Mouse (Mus musculus) A20 (cell line): ENCODE measurements around the gene Acer1.

Source experiments
- DNase-seq: peaks from one replicate; pipeline ENCODE4 v3.0.0-alpha.2; 2011; ENCODE audit warnings: low read depth, low spot score

The Acer1 gene

DNA sequence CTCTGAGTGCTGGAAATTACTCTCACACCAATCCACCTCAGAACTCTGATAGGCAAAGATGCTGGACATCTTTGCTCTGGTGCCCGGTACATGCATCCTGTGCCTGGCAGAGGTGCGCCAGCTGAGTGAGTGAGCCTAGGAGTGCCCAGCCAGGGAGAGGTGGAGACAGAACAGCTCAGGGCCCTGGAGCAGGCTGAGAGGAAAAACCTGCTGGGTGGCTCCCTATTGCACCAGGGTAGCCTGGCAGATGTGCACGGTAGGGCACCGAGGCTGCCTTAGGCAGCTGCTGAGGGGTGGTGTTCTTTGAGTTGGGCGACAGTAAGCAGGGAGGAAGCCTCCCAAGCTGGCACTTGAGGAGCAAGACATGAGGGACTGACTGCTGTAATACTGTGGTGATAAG is at the start of gene Acer1:
TSS of gene Acer1 (minus strand) at position 114 of the 400 bp plus-strand sequence.
- no peak for DNase-seq

DNA sequence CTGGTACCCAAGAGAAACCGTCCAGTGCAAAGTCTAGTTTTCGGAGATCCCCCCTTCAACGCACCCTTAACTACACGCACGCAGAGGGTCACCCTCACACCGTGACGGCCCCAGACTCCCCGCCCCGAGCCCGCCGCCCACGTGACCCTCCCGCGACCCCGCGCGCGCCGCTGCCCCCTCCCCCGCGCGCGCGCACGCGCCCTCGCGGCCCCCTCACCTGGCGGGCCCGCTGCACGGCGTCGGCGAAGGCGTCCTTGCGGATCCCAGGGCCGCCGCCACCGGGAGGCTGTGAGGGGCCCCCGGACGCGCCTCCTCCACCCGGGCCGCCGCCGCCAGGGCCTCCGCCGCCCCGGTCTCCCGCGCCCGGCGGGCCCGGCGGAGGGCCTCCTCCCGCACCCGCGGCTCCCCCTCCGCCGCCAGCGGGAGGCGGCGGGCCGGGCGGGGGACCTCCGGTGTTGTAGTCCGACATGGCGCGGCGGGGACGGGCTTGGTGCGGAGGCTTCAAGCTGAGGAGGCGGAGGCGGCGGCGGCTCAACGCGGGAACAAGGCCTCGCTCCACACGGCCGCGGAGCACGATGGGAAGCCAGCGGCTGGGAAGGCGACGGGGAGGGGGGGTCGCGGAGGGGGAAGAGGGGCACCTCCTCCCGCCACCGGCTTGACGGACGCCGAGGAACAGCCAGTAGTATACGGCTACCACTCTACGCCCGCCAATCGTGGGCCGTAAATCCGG is 49.2 kb upstream of the Acer1 start, which contains the start of gene Khsrp:
TSS of gene Khsrp (minus strand) at position 592 of the 730 bp plus-strand sequence.
- DNase-seq: peak; percentile 51

DNA sequence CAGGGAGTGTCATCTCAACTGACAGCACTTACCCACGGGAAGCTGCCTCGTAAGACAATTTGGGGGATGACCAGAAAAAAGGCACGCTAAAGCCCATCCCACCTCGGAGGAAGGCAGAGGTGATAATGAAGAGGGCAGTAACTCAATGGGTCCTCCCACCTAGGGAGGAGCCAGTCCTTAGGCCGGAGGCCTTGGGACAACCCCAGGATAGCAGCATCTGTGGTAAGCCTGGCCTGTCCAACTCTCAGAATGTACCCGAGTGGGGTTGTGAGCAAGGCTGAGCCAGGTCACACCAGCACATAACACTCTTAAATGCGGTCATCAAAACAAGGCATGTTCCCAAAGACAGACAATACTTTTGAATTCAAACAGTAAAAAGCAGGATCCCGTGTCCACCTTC is 47.8 kb upstream of the Acer1 start:
- DNase-seq: no peak

DNA sequence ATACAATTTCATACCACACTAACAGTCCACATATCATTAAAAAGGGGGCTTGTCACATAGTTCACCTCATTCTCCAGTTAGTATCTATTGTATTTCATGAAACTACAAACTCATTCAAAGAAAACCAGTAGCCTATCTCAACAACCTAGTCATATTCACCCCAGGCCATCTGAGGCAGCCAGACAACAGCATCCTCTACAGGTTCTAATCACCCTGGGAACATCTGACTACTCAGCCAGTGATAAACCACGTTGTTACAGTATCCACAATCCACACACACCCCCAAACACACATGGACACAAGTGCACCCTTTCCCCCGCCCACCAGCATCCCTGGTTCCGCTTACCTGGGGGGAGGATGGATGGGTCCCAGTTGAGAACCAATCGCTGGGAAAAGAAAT is 45.5 kb upstream of the Acer1 start:
- DNase-seq: no peak

DNA sequence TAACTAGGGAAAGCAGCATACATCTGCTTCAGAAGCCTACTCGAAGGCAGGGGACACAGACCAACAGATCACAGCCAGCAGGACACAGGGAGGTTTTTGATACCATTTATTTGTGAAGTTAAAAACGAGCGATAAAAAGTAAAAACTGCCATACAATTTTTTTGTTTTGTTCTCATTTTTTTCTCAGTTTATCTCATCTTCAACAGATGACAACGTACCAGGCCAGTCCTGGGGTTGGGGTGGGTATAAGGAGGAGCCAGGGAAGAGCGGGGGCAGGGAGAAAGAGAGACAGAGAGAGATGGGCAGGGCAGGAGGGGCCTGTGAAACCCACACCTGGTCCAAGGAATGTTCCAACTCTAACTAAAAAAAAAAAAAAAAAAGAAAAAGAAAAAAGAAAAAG is 39.0 kb upstream of the Acer1 start:
- no peak for DNase-seq

DNA sequence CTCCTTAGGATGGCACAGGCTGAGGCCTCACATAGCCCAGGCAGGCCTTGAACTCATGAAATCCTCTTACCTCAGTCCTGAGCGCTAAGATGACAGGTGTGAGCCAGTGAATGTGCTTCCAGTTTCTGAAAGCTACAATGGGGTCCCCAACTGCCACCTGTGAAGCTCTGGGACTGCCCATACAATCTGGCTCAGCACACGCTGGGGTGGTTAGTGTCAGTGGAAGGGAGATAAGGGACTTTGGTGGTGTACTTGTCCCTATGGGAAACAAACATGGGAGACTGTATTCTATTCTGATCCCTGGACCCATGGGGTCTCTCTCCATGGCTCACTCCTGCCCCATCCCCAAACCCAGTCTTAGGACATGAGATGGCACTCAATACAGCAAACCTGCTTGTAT is 37.8 kb upstream of the Acer1 start:
- no peak for DNase-seq

DNA sequence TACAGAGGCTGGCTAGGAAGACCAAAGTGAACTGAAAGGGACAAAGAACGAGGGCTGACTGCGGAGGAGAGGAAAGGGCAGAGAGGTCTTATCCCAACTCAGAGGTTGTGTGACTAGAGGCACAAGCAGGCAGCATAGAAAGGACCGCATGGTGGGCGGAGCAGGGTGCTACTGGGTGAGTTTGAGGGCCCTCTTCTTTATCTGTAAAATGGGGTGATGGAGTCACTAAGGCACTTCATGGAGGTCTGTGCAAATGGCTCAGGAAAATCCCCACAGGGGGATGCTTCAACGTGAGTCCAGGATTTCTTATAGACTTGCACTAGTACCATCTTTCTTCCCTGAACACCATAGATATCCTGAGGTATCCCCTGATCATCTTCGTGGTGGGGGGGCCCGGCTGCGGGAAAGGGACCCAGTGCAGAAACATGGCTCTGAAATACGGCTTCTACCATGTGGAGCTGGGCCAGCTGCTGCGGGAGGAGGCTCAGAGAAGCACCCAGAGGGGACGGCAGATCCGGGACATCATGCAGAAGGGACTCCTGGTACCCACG is 30.4 kb upstream of the Acer1 start:
- no peak for DNase-seq

- DNase-seq: peak; percentile 100
Observed at GRCm38 (mm10) chr17:57011236-57012141, 29.6 kb upstream of the Acer1 start, which contains the start of the genes Gtf2f1 and Gm17949. TSS of gene Gtf2f1 (minus strand) at chr17:57011288. TSS of gene Gm17949 (plus strand) at chr17:57011469.

GRCm38 (mm10) chr17:57010911-57011235 is 28.9 kb upstream of the Acer1 start:
- no peak for DNase-seq

- no peak for DNase-seq
Observed at GRCm38 (mm10) chr17:57007137-57007905, 25.4 kb upstream of the Acer1 start.

- DNase-seq: no peak
Observed at GRCm38 (mm10) chr17:57003994-57004393, 22.1 kb upstream of the Acer1 start.

GRCm38 (mm10) chr17:57001228-57001627 is 19.3 kb upstream of the Acer1 start:
- DNase-seq: no peak

- no peak for DNase-seq
Observed at GRCm38 (mm10) chr17:56999968-57000609, 18.2 kb upstream of the Acer1 start, which contains the start of gene Pspn. TSS of gene Pspn (minus strand) at chr17:57000018.

DNA sequence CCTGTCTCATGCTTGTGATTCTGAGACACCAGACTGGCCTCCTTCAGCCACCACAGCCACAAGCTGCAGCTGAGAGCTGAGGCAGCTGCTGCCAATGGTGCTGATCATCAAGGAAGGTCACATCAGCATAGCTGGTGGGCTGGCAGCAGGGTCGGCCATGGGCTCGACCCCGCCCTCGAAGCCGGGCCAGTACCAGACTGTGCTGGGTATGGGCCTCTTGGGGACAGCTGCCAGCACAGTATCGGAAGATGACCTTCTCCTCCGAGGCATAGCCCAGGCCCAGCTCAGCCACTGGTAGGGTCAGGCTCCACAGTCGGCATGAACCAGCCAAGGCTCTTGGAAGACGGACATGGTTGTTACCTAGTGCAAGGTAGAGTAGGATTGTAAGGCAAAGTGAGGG is 17.5 kb upstream of the Acer1 start:
- DNase-seq: no peak

- DNase-seq: peak; percentile 99
Observed at GRCm38 (mm10) chr17:56997029-56997667, 15.2 kb upstream of the Acer1 start, which contains the start of gene Alkbh7. TSS of gene Alkbh7 (plus strand) at chr17:56997339.

- no peak for DNase-seq
Observed at GRCm38 (mm10) chr17:56996506-56996905, 14.6 kb upstream of the Acer1 start.

- DNase-seq: no peak
Observed at GRCm38 (mm10) chr17:56995046-56995445, 13.1 kb upstream of the Acer1 start.

- DNase-seq: peak; percentile 19
Observed at GRCm38 (mm10) chr17:56990966-56991365, 9.0 kb upstream of the Acer1 start.

DNA sequence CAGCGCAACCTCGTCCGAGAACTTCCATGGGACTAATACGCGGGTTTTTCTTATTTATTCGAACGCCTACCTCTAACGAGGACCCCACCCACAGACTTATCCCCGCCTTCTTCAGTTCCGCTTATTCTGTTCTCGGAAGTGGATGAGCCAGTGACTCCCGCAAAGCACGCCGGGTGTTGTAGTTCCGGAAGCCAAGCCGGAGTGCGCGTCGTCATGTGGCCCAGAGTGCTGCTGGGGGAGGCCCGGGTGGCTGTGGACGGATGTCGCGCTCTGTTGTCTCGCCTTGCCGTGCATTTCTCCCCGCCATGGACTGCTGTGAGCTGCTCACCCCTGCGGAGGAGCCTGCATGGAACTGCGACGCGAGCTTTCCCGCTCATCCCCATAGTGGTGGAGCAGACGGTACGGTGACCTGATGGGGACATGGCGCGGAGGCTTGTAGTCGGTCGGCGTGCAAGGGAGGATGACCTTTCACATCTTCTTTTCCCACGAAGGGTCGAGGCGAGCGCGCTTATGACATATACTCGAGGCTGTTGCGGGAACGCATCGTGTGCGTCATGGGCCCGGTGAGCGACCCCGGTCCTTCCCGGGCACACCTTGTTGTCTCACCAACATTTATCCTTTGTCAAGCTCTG is 8.3 kb upstream of the Acer1 start, which contains the start of gene Clpp:
TSS of gene Clpp (plus strand) at position 191 of the 632 bp plus-strand sequence.
- peak; percentile 98 for DNase-seq
